Mouse (Mus musculus): ENCODE measurements at regions not wholly inside any gene's neighbourhood (a gene's known extent, or its start where the extent isn't known, plus 50 kb on each side); places are given as distances from the start of the nearest gene placed in this dataset.

DNA sequence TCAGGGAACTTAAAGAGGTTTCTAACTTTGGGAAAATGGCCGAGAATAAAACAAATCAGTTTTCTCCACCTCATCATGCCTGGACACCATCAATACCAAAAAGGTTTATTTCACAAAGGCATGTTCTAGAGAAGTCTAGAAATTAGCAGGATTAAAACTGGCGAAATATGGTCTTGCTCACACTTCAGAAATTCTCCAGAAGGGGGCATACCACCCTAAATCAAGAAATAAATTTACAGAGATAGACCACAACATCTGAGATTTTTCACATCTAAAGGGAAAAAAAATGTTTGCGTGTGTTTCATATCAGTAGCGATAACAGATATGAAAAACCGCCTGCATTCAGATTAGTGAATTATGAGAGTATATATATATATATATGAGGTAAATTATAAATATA lies 449.9 kb downstream of the Rpia start:
- TF ChIP-seq CTCF (IDR thresholded peaks at IDR 0.05; ENCODE audit: low read depth), result 0 out of 2 replicates have a peak, but pooled peaks have one; percentile 12
- TF ChIP-seq EP300 (IDR thresholded peaks at IDR 0.05; ENCODE audit: low read depth), result no peak
